ENCODE assay signal across 11 mouse cellular contexts in genomic region chr11:36073074-36073818, GRCm38 (mm10).
DNase-seq lines count a peak whose midpoint lies in the region; ATAC-seq and TF ChIP-seq lines count a peak whose summit lies in the region.
"Had no signal": no experiment of that assay in that cellular context is flagged by ENCODE, and none has a peak within 500 bp of the region (broad histone marks: within the 10 kb centered on the region; RNA-seq: fewer than 3 reads in every experiment).

No protein-coding gene starts in this region.

- no peak for TF ChIP-seq POLR2A in brain, embryonic 14.5 days (IDR thresholded peaks at IDR 0.05; ENCODE audit: borderline replicate concordance, extremely low read depth, insufficient read depth, insufficient read length, poor library complexity, severe bottlenecking)

- H3K36me3 ChIP-seq in hindbrain, embryonic 16.5 days (ENCODE audit: control insufficient read depth, insufficient read depth, low read length), result no peaks in the 10 kb centered on the region
- H3K36me3 ChIP-seq in midbrain, embryonic 16.5 days (ENCODE audit: control insufficient read depth, insufficient read depth, low read length), result peaks cover 7% of the 10 kb centered on the region; the same call in 1 of the 2 replicates
- H3K36me3 ChIP-seq: embryonic facial prominence, embryonic 15.5 days had no signal

- no peak overlapping the region for H3K4me3 ChIP-seq in hindbrain, embryonic 16.5 days (ENCODE audit: low read length)
- H3K4me3 ChIP-seq in midbrain, embryonic 16.5 days (ENCODE audit: low read depth, low read length), result no peak overlapping the region
- H3K4me3 ChIP-seq: embryonic facial prominence, embryonic 15.5 days; left cerebral cortex, adult 2 months had no signal

- peak; percentile 84 for ATAC-seq in hindbrain, embryonic 16.5 days
- peak; percentile 57; the same call in 1 of the 2 replicates for ATAC-seq in midbrain, embryonic 16.5 days

- 65% methylated on average over 8 of the region's 8 CpGs for WGBS in hindbrain, embryonic 16.5 days
- 73% methylated on average over 8 of the region's 8 CpGs for WGBS in midbrain, embryonic 16.5 days

- no peak overlapping the region for H3K4me2 ChIP-seq in hindbrain, embryonic 16.5 days (ENCODE audit: low read length)
- no peak overlapping the region for H3K4me2 ChIP-seq in midbrain, embryonic 16.5 days (ENCODE audit: low read length)
- H3K4me2 ChIP-seq: embryonic facial prominence, embryonic 15.5 days had no signal

- TF ChIP-seq CTCF in brain, embryonic 14.5 days (IDR thresholded peaks at IDR 0.05; ENCODE audit: borderline replicate concordance, extremely low read depth, insufficient read depth, insufficient read length), result no peak

- no peaks in the 10 kb centered on the region for H3K27me3 ChIP-seq in hindbrain, embryonic 16.5 days (replicated peaks; ENCODE audit: control insufficient read depth, insufficient read depth, low read length)
- no peaks in the 10 kb centered on the region for H3K27me3 ChIP-seq in midbrain, embryonic 16.5 days (ENCODE audit: control insufficient read depth, insufficient read depth, low read depth, low read length)
- H3K27me3 ChIP-seq: embryonic facial prominence, embryonic 15.5 days had no signal

- H3K4me1 ChIP-seq in hindbrain, embryonic 16.5 days (ENCODE audit: control insufficient read depth, insufficient read depth, low read depth, low read length), result peaks cover 17% of the 10 kb centered on the region
- H3K4me1 ChIP-seq in midbrain, embryonic 16.5 days (ENCODE audit: control insufficient read depth, insufficient read depth, low read length), result peaks cover 16% of the 10 kb centered on the region

- no peak overlapping the region for H3K9ac ChIP-seq in hindbrain, embryonic 16.5 days (ENCODE audit: low read depth, low read length)
- H3K9ac ChIP-seq in midbrain, embryonic 16.5 days (ENCODE audit: low read depth, low read length), result no peak overlapping the region
- H3K9ac ChIP-seq: embryonic facial prominence, embryonic 15.5 days had no signal

- H3K9me3 ChIP-seq in hindbrain, embryonic 16.5 days (ENCODE audit: control insufficient read depth, low read length), result no peaks in the 10 kb centered on the region
- H3K9me3 ChIP-seq in midbrain, embryonic 16.5 days (replicated peaks; ENCODE audit: control insufficient read depth, low read length, poor library complexity, severe bottlenecking), result no peaks in the 10 kb centered on the region
- H3K9me3 ChIP-seq: embryonic facial prominence, embryonic 15.5 days had no signal

- DNase-seq in heart, adult 18-20 months, result peak; percentile 8 to 14
- DNase-seq in heart, adult 9 months (ENCODE audit: low spot score in 2 of 2), result no peak
- DNase-seq in brain, embryonic 14.5 days (ENCODE audit: low read depth), result peak; percentile 94
- DNase-seq in thymus, postnatal 14 days, result no peak
- DNase-seq in ovary, postnatal 10 days (ENCODE audit: low spot score), result no peak
- no peak for DNase-seq in thymus, postnatal 25 days
- DNase-seq: adrenal gland, adult 8-10 months had no signal

- no peak overlapping the region for H3K27ac ChIP-seq in hindbrain, embryonic 16.5 days (ENCODE audit: low read depth, low read length)
- no peak overlapping the region for H3K27ac ChIP-seq in midbrain, embryonic 16.5 days (ENCODE audit: low read length)
- H3K27ac ChIP-seq: embryonic facial prominence, embryonic 15.5 days; left cerebral cortex, adult 2 months had no signal

Comparison
In these comparisons a context has a peak if more than half of its experiments do, and no peak if none do; other contexts are left out.
1. DNase-seq: peak in heart, adult 18-20 months (2 of 2) and brain, embryonic 14.5 days (single experiment); none in heart, adult 9 months (0 of 2), thymus, postnatal 14 days (single experiment), ovary, postnatal 10 days (single experiment) and thymus, postnatal 25 days (single experiment).